Mouse (Mus musculus): ENCODE measurements around the gene Rtl5.

DNA sequence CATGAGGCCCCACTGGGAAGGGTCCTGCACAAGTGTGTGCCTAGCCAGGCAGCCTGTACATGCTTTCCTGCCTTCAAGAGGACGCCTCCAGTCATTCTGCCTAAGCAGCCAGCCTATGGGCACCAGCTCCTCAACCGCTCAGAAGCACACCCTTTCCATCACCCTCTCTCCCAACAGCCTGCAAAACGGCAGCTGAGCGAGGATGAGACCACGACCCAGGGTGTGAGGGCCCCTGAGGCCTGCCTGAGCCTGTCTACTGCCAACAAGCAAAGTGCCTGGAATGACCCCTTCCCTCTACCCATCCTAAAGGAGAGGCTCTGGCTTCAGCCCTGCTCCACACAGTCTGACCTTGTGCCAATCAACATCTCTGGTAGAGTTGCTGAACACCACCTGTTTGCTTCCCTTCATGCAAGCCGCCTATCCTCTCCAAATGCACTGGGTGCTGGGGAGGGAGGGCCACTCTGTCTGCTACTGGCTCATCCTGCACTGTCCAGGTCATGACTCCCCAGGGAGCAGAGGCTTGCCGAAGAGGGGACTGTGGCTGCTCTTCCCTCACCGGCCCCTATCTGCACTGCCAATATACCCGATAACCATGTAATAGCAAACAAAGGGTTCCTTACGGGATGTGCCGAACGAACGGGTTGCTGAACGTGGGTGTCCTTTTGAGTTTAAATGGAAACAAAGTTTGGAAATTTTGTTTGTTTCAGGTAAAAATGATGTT, 2.7 kb upstream of the Rtl5 start:
- no peak for TF ChIP-seq CTCF (IDR thresholded peaks at IDR 0.05; ENCODE audit: low read depth, low read length)
- no peak for TF ChIP-seq POLR2A (IDR thresholded peaks at IDR 0.05; ENCODE audit: borderline replicate concordance, low read depth, low read length)

Measured in bone marrow macrophage, adult 2 months (primary cell).